Mouse (Mus musculus): ENCODE data around the gene Gm20736.
"Not testable (repeated sequence)": the region's sequence is repeated elsewhere in the genome, so short reads cannot be mapped to it uniquely, and the experiment has no call there.

The Gm20736 gene

DNA sequence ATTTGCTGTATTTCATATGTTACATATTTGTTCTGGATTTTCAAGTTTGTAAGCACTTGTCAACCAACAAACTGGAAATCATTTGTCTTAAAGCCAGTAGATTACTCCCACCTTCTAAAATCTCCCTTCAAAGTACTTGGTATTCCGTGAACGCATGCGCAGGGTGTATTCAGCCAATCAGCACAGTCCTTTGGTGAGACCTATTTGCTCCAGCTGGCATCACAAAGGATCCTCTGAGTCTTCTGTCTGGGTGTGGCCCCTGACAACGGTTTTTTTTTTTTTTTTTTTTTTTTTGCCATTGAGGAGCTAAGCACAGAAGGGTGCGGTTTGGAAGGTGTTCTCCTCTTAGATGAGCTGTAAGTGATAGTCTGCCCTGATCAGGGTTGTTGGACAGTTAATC lies at the start of gene Gm20736:
Gene Gm20736 (plus strand): TSS at position 301 of the 400 bp plus-strand sequence.
- not testable (repeated sequence) for DNase-seq

All from cerebellum, adult 11 months (tissue).